Mouse (Mus musculus) limb, embryonic 13.5 days (tissue): ENCODE measurements at regions not wholly inside any gene's neighbourhood (a gene's known extent, or its start where the extent isn't known, plus 50 kb on each side); places are given as distances from the start of the nearest gene placed in this dataset.

Experiments
- ATAC-seq: fragments of 200-750 bp; cut with Nextera tagmentation; 2 replicates; pipeline ENCODE4 v1.8.0; 2017; ENCODE audit warnings: low read depth, moderate number of reproducible peaks, moderate TSS enrichment; ENCODE audit not compliant: low FRiP score
- H3K27ac ChIP-seq: fragments of 300-500 bp; sonication (generic); 2 replicates; pipeline ENCODE4 v1.5.1; 2015; ENCODE audit warnings: inconsistent platforms, mild to moderate bottlenecking, moderate library complexity
- H3K27me3 ChIP-seq: fragments of 300-500 bp; sonication (generic); 2 replicates; pipeline ENCODE4 v1.6.1; 2015; ENCODE audit warnings: mild to moderate bottlenecking, inconsistent platforms
- H3K36me3 ChIP-seq: fragments of 300-500 bp; sonication (generic); 2 replicates; pipeline ENCODE4 v1.6.1; 2015; ENCODE audit warnings: inconsistent platforms, mild to moderate bottlenecking, moderate library complexity
- H3K4me1 ChIP-seq: fragments of 300-500 bp; sonication (generic); 2 replicates; pipeline ENCODE4 v1.6.1; 2015; ENCODE audit warnings: inconsistent platforms
- H3K4me2 ChIP-seq: fragments of 300-500 bp; sonication (generic); replicated peaks from 2 replicates; pipeline ENCODE4 v1.6.1; 2015; ENCODE audit warnings: inconsistent platforms, mild to moderate bottlenecking, moderate library complexity
- H3K4me3 ChIP-seq: fragments of 300-500 bp; sonication (generic); 2 replicates; pipeline ENCODE4 v1.5.1; 2015; ENCODE audit warnings: moderate library complexity, mild to moderate bottlenecking, inconsistent platforms
- H3K9ac ChIP-seq: fragments of 300-500 bp; sonication (generic); 2 replicates; pipeline ENCODE4 v1.6.1; 2015; ENCODE audit warnings: mild to moderate bottlenecking, inconsistent platforms
- H3K9me3 ChIP-seq: fragments of 300-500 bp; sonication (generic); 2 replicates; pipeline ENCODE4 v1.6.1; 2016; ENCODE audit warnings: inconsistent platforms
- WGBS: fragments of 180-500 bp; shearing (Covaris S2); methylation state at CpG from one replicate; pipeline ENCODE4 v1.1.7; 2015; 5-methylcytosine and 5-hydroxymethylcytosine counted together

DNA sequence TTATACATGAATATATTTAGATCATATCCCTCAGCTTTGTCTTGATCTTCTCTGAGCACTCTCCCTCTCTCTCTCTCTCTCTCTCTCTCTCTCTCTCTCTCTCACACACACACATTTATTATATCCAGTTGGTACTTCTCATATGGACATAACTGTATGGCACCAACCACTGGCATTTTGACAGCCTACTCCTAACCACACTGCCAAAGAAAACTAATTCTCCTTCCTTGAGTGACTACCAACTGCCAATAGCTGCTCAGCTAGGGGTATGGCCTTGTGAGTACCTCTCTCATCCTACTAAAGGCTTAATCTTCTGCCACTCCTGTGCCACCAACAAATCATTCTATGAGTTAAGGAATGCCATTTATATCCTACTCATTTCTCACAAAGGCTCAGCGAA is 127.2 kb upstream of the Ptchd4 start:
- Histone ChIP-seq H3K4me1 (no peaks in the 10 kb centered on the region), H3K27ac (no peak overlapping the region), H3K27me3 (no peaks in the 10 kb centered on the region), H3K9ac (no peak overlapping the region), H3K4me2 (no peak overlapping the region), H3K9me3 (no peaks in the 10 kb centered on the region), H3K36me3 (no peaks in the 10 kb centered on the region), H3K4me3 (no peak overlapping the region)
- ATAC-seq = no peak
- WGBS = 95% methylated on average over 1 of the region's 1 CpGs

DNA sequence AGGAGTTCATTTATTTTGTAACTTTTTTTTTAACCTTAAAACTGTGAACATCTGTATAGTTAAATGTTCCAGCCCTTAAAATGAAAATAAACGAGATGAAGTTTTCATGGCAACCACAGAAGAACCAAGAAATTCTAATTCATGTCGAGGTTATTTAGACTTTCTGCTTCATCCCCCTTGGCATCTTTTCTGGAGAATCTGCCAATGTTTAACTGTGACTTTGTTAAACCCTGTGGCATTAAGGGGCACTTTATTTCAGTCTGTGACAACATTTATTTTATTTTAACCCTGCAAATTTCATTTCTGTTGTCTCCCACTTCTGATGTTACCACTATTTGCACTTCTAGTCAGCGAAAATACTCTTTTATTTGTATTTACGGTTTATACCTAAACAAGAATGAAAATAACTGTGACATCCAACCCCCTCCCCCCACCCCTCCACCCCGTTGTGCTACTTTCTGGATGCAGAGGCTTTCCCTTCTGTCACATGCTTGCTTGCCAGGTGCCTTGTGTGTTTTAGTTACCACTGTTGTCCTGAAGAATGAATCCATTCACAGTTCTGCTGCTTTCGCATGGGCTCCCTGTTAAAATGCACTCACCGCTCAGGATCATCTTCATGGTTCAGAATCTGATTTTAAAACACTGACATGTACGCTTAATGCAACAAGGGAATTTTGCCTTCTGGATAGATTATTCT is 125.4 kb upstream of the Ptchd4 start:
- Histone ChIP-seq H3K9ac (no peak overlapping the region), H3K27me3 (no peaks in the 10 kb centered on the region), H3K4me1 (no peaks in the 10 kb centered on the region), H3K27ac (no peak overlapping the region), H3K36me3 (no peaks in the 10 kb centered on the region), H3K9me3 (no peaks in the 10 kb centered on the region), H3K4me2 (no peak overlapping the region), H3K4me3 (no peak overlapping the region)
- 83% methylated on average over 8 of the region's 8 CpGs for WGBS
- no peak for ATAC-seq
